21 mouse cellular contexts compared by ENCODE assay signal in genomic region chr11:116283982-116284381, GRCm38 (mm10). TPM values are rescaled to one million over a fixed set of nuclear protein-coding genes. Genes with fewer than 3 reads are reported as not detected.
"Had no signal": no experiment of that assay in that cellular context is flagged by ENCODE, and none has a peak within 500 bp of the region (broad histone marks: within the 10 kb centered on the region; RNA-seq: fewer than 3 reads in every experiment).

No protein-coding gene starts in this region.

- ATAC-seq: midbrain, embryonic 13.5 days had no signal

- DNase-seq: kidney, adult 18-20 months; kidney, postnatal 14 days; kidney, postnatal 4 days; layer of hippocampus, adult 9-11 months; liver, embryonic 13.5 days; lung, adult 2 months; lung, postnatal 14 days; right cerebral cortex, adult 18-20 months; right cerebral cortex, postnatal 14 days; right cerebral cortex, postnatal 4 days; thymus, adult 18-20 months; thymus, postnatal 36 days had no signal

RNA-seq across cellular contexts. Expression of gene Galr2, which starts 3.2 kb away (rescaled TPM):
- total RNA-seq: layer of hippocampus, adult 18-20 months; layer of hippocampus, postnatal 25 days; left cerebral cortex, adult 18-20 months; left cerebral cortex, postnatal 10 days; left cerebral cortex, postnatal 36 days; liver, adult 2 months; midbrain, postnatal 0 days had no signal

RNA-seq across cellular contexts. Expression of gene Foxj1, which starts 51.2 kb away (rescaled TPM):
- total RNA-seq: megakaryocyte, adult 5-6 weeks had no signal
